Mouse (Mus musculus): ENCODE results near the gene Gng11.

Gng11 gene

GRCm38 (mm10) chr6:4003890-4004306 is at the start of gene Gng11:
TSS of gene Gng11 (plus strand) at chr6:4003904.
- DNase-seq, result peak; percentile 65 to 75

GRCm38 (mm10) chr6:3954969-3955368 is 48.7 kb upstream of the Gng11 start:
- no peak for DNase-seq

- peak in 1 of 2 experiments; percentile 13 for DNase-seq
Measured at GRCm38 (mm10) chr6:3967676-3968626, 35.8 kb upstream of the Gng11 start.

GRCm38 (mm10) chr6:3973679-3974078 is 30.0 kb upstream of the Gng11 start:
- no peak for DNase-seq

- no peak for DNase-seq
Measured at GRCm38 (mm10) chr6:3982661-3983284, 20.9 kb upstream of the Gng11 start.

- peak; percentile 21 to 59 for DNase-seq
Measured at GRCm38 (mm10) chr6:3988750-3989149, 15.0 kb upstream of the Gng11 start, which contains the start of gene Tfpi2. TSS of gene Tfpi2 (minus strand) at chr6:3988919.

- DNase-seq, result no peak
Measured at GRCm38 (mm10) chr6:3993492-3993891, 10.2 kb upstream of the Gng11 start, which contains the start of gene Gngt1. TSS of gene Gngt1 (plus strand) at chr6:3993792.

- no peak for DNase-seq
Measured at GRCm38 (mm10) chr6:3998089-3998488, 5.6 kb upstream of the Gng11 start.

GRCm38 (mm10) chr6:3999296-3999695 is 4.4 kb upstream of the Gng11 start:
- DNase-seq, result no peak

- DNase-seq, result no peak
Measured at GRCm38 (mm10) chr6:4000716-4001115, 3.0 kb upstream of the Gng11 start.

GRCm38 (mm10) chr6:4003445-4003844 is 259 bp upstream of the Gng11 start:
- DNase-seq, result no peak

GRCm38 (mm10) chr6:4004808-4005207 is 1.1 kb downstream of the Gng11 start:
- no peak for DNase-seq

GRCm38 (mm10) chr6:4008501-4009040 is 4.9 kb downstream of the Gng11 start:
- no peak for DNase-seq

- peak in 1 of 2 experiments; percentile 60 for DNase-seq
Measured at GRCm38 (mm10) chr6:4009548-4009947, 5.8 kb downstream of the Gng11 start.

- DNase-seq, result peak in 1 of 2 experiments; percentile 54
Measured at GRCm38 (mm10) chr6:4022645-4023044, 18.9 kb downstream of the Gng11 start.

GRCm38 (mm10) chr6:4026367-4026766 is 22.7 kb downstream of the Gng11 start:
- DNase-seq, result no peak

GRCm38 (mm10) chr6:4030956-4031355 is 27.3 kb downstream of the Gng11 start:
- DNase-seq, result no peak

GRCm38 (mm10) chr6:4041821-4042220 is 38.1 kb downstream of the Gng11 start:
- DNase-seq, result no peak

- DNase-seq, result no peak
Measured at GRCm38 (mm10) chr6:4047200-4047599, 43.5 kb downstream of the Gng11 start.

- DNase-seq, result no peak
Measured at GRCm38 (mm10) chr6:4052843-4053242, 49.1 kb downstream of the Gng11 start.

GRCm38 (mm10) chr6:4054387-4054786 is 50.7 kb downstream of the Gng11 start:
- DNase-seq, result no peak

Measured in kidney, adult 8-10 months (tissue).